Mouse (Mus musculus) retina, embryonic 14.5 days (tissue): ENCODE results near the gene Teddm2.

Experiments used
- DNase-seq: peaks from one replicate; pipeline ENCODE4 v3.0.0-alpha.2; 2015; ENCODE audit warnings: low spot score

Teddm2 gene

GRCm38 (mm10) chr1:153899731-153900380, at the start of gene Teddm2, which contains the start of gene Glul:
Gene Teddm2 (minus strand): TSS chr1:153900228.
Gene Glul (plus strand): TSS chr1:153899944.
- peak; percentile 99 for DNase-seq

- no peak for DNase-seq
Observed at GRCm38 (mm10) chr1:153947837-153948236, 47.8 kb upstream of the Teddm2 start.

- peak; percentile 64 for DNase-seq
Observed at GRCm38 (mm10) chr1:153946971-153947370, 46.9 kb upstream of the Teddm2 start.

GRCm38 (mm10) chr1:153945181-153945580, 45.2 kb upstream of the Teddm2 start:
- DNase-seq, result no peak

GRCm38 (mm10) chr1:153940986-153941385, 41.0 kb upstream of the Teddm2 start:
- DNase-seq, result no peak

GRCm38 (mm10) chr1:153937025-153937424, 37.0 kb upstream of the Teddm2 start:
- DNase-seq, result no peak

- no peak for DNase-seq
Observed at GRCm38 (mm10) chr1:153935844-153936380, 35.9 kb upstream of the Teddm2 start.

- DNase-seq, result no peak
Observed at GRCm38 (mm10) chr1:153933772-153934171, 33.7 kb upstream of the Teddm2 start.

- DNase-seq, result no peak
Observed at GRCm38 (mm10) chr1:153930431-153930830, 30.4 kb upstream of the Teddm2 start.

- no peak for DNase-seq
Observed at GRCm38 (mm10) chr1:153924395-153925385, 24.7 kb upstream of the Teddm2 start.

- DNase-seq, result no peak
Observed at GRCm38 (mm10) chr1:153922571-153923021, 22.6 kb upstream of the Teddm2 start.

GRCm38 (mm10) chr1:153921642-153922041, 21.6 kb upstream of the Teddm2 start:
- DNase-seq, result no peak

- DNase-seq, result no peak
Observed at GRCm38 (mm10) chr1:153918521-153919206, 18.6 kb upstream of the Teddm2 start.

- DNase-seq, result no peak
Observed at GRCm38 (mm10) chr1:153913869-153914268, 13.8 kb upstream of the Teddm2 start.

GRCm38 (mm10) chr1:153911276-153911795, 11.3 kb upstream of the Teddm2 start:
- no peak for DNase-seq

GRCm38 (mm10) chr1:153910423-153910822, 10.4 kb upstream of the Teddm2 start:
- DNase-seq, result no peak

GRCm38 (mm10) chr1:153909963-153910291, 9.9 kb upstream of the Teddm2 start:
- DNase-seq, result no peak

- no peak for DNase-seq
Observed at GRCm38 (mm10) chr1:153909213-153909962, 9.4 kb upstream of the Teddm2 start.

- DNase-seq, result no peak
Observed at GRCm38 (mm10) chr1:153908741-153909140, 8.7 kb upstream of the Teddm2 start.

- no peak for DNase-seq
Observed at GRCm38 (mm10) chr1:153908208-153908607, 8.2 kb upstream of the Teddm2 start.

GRCm38 (mm10) chr1:153905884-153906283, 5.9 kb upstream of the Teddm2 start:
- DNase-seq, result no peak
